Mouse (Mus musculus) kidney, adult 2 months (tissue): ENCODE data around the gene Gm5483.
"Not testable (repeated sequence)": the region's sequence is repeated elsewhere in the genome, so short reads cannot be mapped to it uniquely, and the experiment has no call there.

Source experiments
- CTCF ChIP-seq: fragments of 200-500 bp; conservative IDR thresholded peaks from 2 replicates; pipeline ENCODE4 v1.5.1; 2011; ENCODE audit warnings: low read depth, mild to moderate bottlenecking, control low read depth, low read length, moderate library complexity, mixed read lengths; ENCODE audit not compliant: insufficient read depth, insufficient read length
- POLR2A ChIP-seq: fragments of 200-500 bp; IDR thresholded peaks from one replicate; pipeline ENCODE4 v1.6.1; 2011; ENCODE audit warnings: low read depth, low read length, control low read depth

- not testable (repeated sequence) for TF ChIP-seq CTCF, POLR2A
Observed at GRCm38 (mm10) chr16:36221168-36221567, 37.2 kb downstream of the Gm5483 start, which contains the start of gene 2010005H15Rik.
